Mouse (Mus musculus) midbrain, embryonic 14.5 days (tissue): ENCODE results near the gene Dnttip2. TPM values are rescaled to one million over a fixed set of nuclear protein-coding genes. Genes with fewer than 3 reads are reported as not detected.

Experiments used
- ATAC-seq: fragments of 200-750 bp; cut with Nextera tagmentation; 2 replicates; pipeline ENCODE4 v1.8.0; 2017; ENCODE audit warnings: moderate number of reproducible peaks, moderate library complexity; ENCODE audit not compliant: low FRiP score, low TSS enrichment
- DNase-seq: peaks from one replicate; pipeline ENCODE4 v3.0.0-alpha.2; 2015
- H3K27ac ChIP-seq: fragments of 300-500 bp; sonication (generic); replicated peaks from 2 replicates; pipeline ENCODE4 v1.5.1; 2014; ENCODE audit warnings: mild to moderate bottlenecking, low read depth, low read length, moderate library complexity
- H3K27me3 ChIP-seq: fragments of 300-500 bp; sonication (generic); 2 replicates; pipeline ENCODE4 v1.6.1; 2014; ENCODE audit warnings: low read length, control low read depth, mixed read lengths; ENCODE audit not compliant: control insufficient read depth, insufficient read depth
- H3K36me3 ChIP-seq: fragments of 300-500 bp; sonication (generic); 2 replicates; pipeline ENCODE4 v1.6.1; 2014; ENCODE audit warnings: low read length, control low read depth; ENCODE audit not compliant: control insufficient read depth, insufficient read depth
- H3K4me1 ChIP-seq: fragments of 300-500 bp; sonication (generic); 2 replicates; pipeline ENCODE4 v1.6.1; 2014; ENCODE audit warnings: mild to moderate bottlenecking, antibody characterized with exemption, low read length, control low read depth; ENCODE audit not compliant: control insufficient read depth, insufficient read depth
- H3K4me2 ChIP-seq: fragments of 300-500 bp; sonication (generic); 2 replicates; pipeline ENCODE4 v1.6.1; 2014; ENCODE audit warnings: mild to moderate bottlenecking, low read length, moderate library complexity
- H3K4me3 ChIP-seq: fragments of 300-500 bp; sonication (generic); replicated peaks from 2 replicates; pipeline ENCODE4 v1.5.1; 2014; ENCODE audit warnings: low read depth, low read length
- H3K9ac ChIP-seq: fragments of 300-500 bp; sonication (generic); replicated peaks from 2 replicates; pipeline ENCODE4 v1.6.1; 2014; ENCODE audit warnings: mild to moderate bottlenecking, low read length, moderate library complexity
- H3K9me3 ChIP-seq: fragments of 300-500 bp; sonication (generic); 2 replicates; pipeline ENCODE4 v1.6.1; 2016; ENCODE audit warnings: low read length, control low read depth, mixed read lengths; ENCODE audit not compliant: control insufficient read depth
- WGBS: fragments of 180-500 bp; shearing (Covaris S2); extraction: QIAGEN DNeasy Blood & Tissue Kit; methylation state at CpG from one replicate; pipeline ENCODE4 v1.1.7; 2014; 5-methylcytosine and 5-hydroxymethylcytosine counted together
- microRNA counts: library from miRNA; unstranded; fragments of <30 nt; microRNA quantifications from one replicate; lab custom pipeline; 2016
- microRNA-seq: library from miRNA; unstranded; fragments of <30 nt; microRNA quantifications from one replicate; pipeline ENCODE4, GENCODE M21; 2016
- polyA plus RNA-seq: library from polyadenylated mRNA; unstranded; fragments of >200 nt; fragmentation: Nextera tagmentation; extraction: Ambion mirVana; gene quantifications from 2 replicates; pipeline ENCODE4 v1.2.1, GENCODE M21; 2014

The Dnttip2 gene
- polyA plus RNA-seq, 1 experiment from 2014 or later, result 57.6 TPM

DNA sequence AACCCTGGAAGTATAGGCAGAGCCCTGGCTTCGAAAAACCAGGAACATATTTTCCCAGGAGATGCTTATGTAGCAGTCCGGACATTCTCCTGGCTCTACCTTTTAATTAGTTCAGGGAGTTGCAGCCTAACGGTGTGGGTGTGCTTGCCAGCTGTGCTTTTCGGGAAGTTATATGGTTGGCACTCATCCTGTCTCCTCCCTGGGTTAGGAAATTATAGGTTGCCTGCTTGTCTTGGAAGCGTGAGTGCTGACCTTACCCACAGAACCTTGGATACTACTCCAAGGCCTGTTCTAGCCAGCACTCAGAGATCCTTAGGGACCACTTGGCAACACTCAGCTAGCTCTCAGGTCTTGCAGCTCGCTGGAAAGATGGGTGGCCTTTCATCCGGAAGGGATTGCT is 59.7 kb downstream of the Dnttip2 start:
- WGBS, result 61% methylated on average over 7 of the region's 7 CpGs
- DNase-seq, result no peak
- Histone ChIP-seq H3K9ac (no peak overlapping the region), H3K4me1 (no peaks in the 10 kb centered on the region), H3K4me2 (no peak overlapping the region), H3K27me3 (no peaks in the 10 kb centered on the region), H3K27ac (no peak overlapping the region), H3K36me3 (no peaks in the 10 kb centered on the region), H3K4me3 (no peak overlapping the region), H3K9me3 (no peaks in the 10 kb centered on the region)
- no peak for ATAC-seq

- no peak for DNase-seq
- Histone ChIP-seq H3K27me3 (no peaks in the 10 kb centered on the region), H3K9me3 (no peaks in the 10 kb centered on the region), H3K4me1 (no peaks in the 10 kb centered on the region), H3K36me3 (no peaks in the 10 kb centered on the region), H3K4me2 (no peak overlapping the region), H3K4me3 (no peak overlapping the region), H3K9ac (no peak overlapping the region), H3K27ac (no peak overlapping the region)
- WGBS, result 82% methylated on average over 7 of the region's 7 CpGs
- no peak for ATAC-seq
Measured at GRCm38 (mm10) chr3:122334375-122334774, 60.2 kb downstream of the Dnttip2 start.

MicroRNAs within 50 kb of the gene (microRNA counts, 519-probe panel; counts per million panel counts)
- microRNA mmu-miR-760 (lab: Ali Mortazavi, UCI), result not detected

Small RNA genes lying within 50 kb of the gene (microRNA-seq; reads per million reads assigned to microRNA genes)
- gene Gm22903 (not detected), gene Mir760 (315 reads per million, percentile 67 among the genes with 10 or more reads in this experiment)

Other genes with a start within 250 kb of the Dnttip2 start
- 1.00 and 1.6 TPM in 2 replicates for gene Abca4, start 229.9 kb upstream of the Dnttip2 start, polyA plus RNA-seq
- 42.5 and 54.5 TPM in 2 replicates for gene Gclm, start 28.8 kb upstream of the Dnttip2 start, polyA plus RNA-seq
- 6.3 and 6.4 TPM in 2 replicates for gene Bcar3, start 19.7 kb downstream of the Dnttip2 start, polyA plus RNA-seq